ENCODE assay signal across 28 mouse cellular contexts in the genomic region with DNA sequence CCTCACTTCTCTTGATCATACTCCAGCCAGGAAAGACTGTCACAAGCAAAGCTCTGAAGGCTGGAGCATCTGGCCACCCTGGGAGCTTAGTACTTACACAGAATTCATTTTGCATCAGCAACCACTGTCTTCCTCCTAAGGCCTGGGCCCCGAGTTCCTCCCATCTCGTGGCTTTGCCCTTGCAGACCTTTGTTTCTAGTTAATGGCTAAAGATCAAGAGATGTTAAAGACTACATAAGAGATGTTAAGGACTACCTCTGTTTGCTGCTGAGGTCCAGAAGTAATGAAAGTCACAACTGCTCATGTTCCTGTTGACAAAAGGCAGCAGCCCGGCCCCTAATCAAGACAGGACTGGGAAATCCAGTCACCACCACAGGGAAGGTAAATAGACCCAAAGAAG.
"Had no signal": no experiment of that assay in that cellular context is flagged by ENCODE, and none has a peak within 500 bp of the region (broad histone marks: within the 10 kb centered on the region; RNA-seq: fewer than 3 reads in every experiment).

No protein-coding gene starts in this region.

- H3K9ac ChIP-seq: embryonic facial prominence, embryonic 12.5 days; embryonic facial prominence, embryonic 13.5 days; embryonic facial prominence, embryonic 15.5 days; forebrain, embryonic 12.5 days; forebrain, embryonic 13.5 days; forebrain, embryonic 15.5 days; forebrain, postnatal 0 days had no signal

- H3K27ac ChIP-seq: embryonic facial prominence, embryonic 10.5 days; embryonic facial prominence, embryonic 12.5 days; embryonic facial prominence, embryonic 13.5 days; embryonic facial prominence, embryonic 15.5 days; forebrain, embryonic 10.5 days; forebrain, embryonic 12.5 days; forebrain, embryonic 13.5 days; forebrain, embryonic 15.5 days; gastrocnemius, adult 2 months; heart, adult 2 months; heart, embryonic 10.5 days had no signal

- H3K36me3 ChIP-seq: embryonic facial prominence, embryonic 10.5 days; embryonic facial prominence, embryonic 12.5 days; embryonic facial prominence, embryonic 13.5 days; embryonic facial prominence, embryonic 15.5 days; forebrain, embryonic 10.5 days; forebrain, embryonic 12.5 days; forebrain, embryonic 15.5 days; heart, embryonic 10.5 days had no signal

- H3K9me3 ChIP-seq: embryonic facial prominence, embryonic 15.5 days; forebrain, embryonic 12.5 days; forebrain, embryonic 13.5 days; forebrain, embryonic 15.5 days; heart, embryonic 10.5 days had no signal

- H3K4me3 ChIP-seq: embryonic facial prominence, embryonic 10.5 days; embryonic facial prominence, embryonic 12.5 days; embryonic facial prominence, embryonic 13.5 days; embryonic facial prominence, embryonic 15.5 days; erythroblast, embryonic 14.5 days; forebrain, embryonic 10.5 days; forebrain, embryonic 12.5 days; forebrain, embryonic 13.5 days; forebrain, embryonic 15.5 days; gastrocnemius, adult 2 months; heart, adult 2 months; heart, embryonic 10.5 days had no signal

- ATAC-seq: forebrain, embryonic 13.5 days; forebrain, embryonic 14.5 days; forebrain, embryonic 15.5 days; forebrain, embryonic 16.5 days; forebrain, postnatal 0 days had no signal

- H3K4me2 ChIP-seq: embryonic facial prominence, embryonic 12.5 days; embryonic facial prominence, embryonic 13.5 days; embryonic facial prominence, embryonic 15.5 days; forebrain, embryonic 12.5 days; forebrain, embryonic 13.5 days; forebrain, embryonic 15.5 days had no signal

- H3K27me3 ChIP-seq: embryonic facial prominence, embryonic 12.5 days; embryonic facial prominence, embryonic 13.5 days; embryonic facial prominence, embryonic 15.5 days; forebrain, embryonic 12.5 days; forebrain, embryonic 13.5 days; forebrain, embryonic 15.5 days had no signal

- DNase-seq: cerebellum, adult 9-10 months; cerebellum, adult 9-11 months; cerebellum, postnatal 10 days; cerebellum, postnatal 14 days; cerebellum, postnatal 25 days; cerebellum, postnatal 36 days; embryo, embryonic 11 days; forebrain, postnatal 0 days; gastrocnemius, adult 2 months; gastrocnemius, postnatal 10 days; gastrocnemius, postnatal 14 days; gastrocnemius, postnatal 25 days; gastrocnemius, postnatal 36 days; heart, adult 11 months; heart, adult 18-20 months; heart, adult 2 months had no signal
